Mouse (Mus musculus) liver, postnatal 0 days (tissue): ENCODE results near the gene Efhc1. TPM values are rescaled to one million over a fixed set of nuclear protein-coding genes. Genes with fewer than 3 reads are reported as not detected.
A peak's percentile ranks its signal among the peaks of the same experiment; 100 is the strongest.

Source experiments
- ATAC-seq: fragments of 200-750 bp; cut with Nextera tagmentation; 2 replicates; pipeline ENCODE4 v1.8.0; 2017; ENCODE audit warnings: mild to moderate bottlenecking, moderate library complexity
- DNase-seq: peaks from one replicate; pipeline ENCODE4 v3.0.0-alpha.2; 2016
- H3K27ac ChIP-seq: fragments of 300-500 bp; sonication (generic); 2 replicates; pipeline ENCODE4 v1.5.1; 2014; ENCODE audit warnings: antibody characterized with exemption, moderate library complexity, mild to moderate bottlenecking, low read depth
- H3K27me3 ChIP-seq: fragments of 300-500 bp; sonication (generic); 2 replicates; pipeline ENCODE4 v1.6.1; 2014; ENCODE audit warnings: low read length, control low read depth, mixed read lengths; ENCODE audit not compliant: insufficient read depth
- H3K36me3 ChIP-seq: fragments of 300-500 bp; sonication (generic); replicated peaks from 2 replicates; pipeline ENCODE4 v1.6.1; 2014; ENCODE audit warnings: mild to moderate bottlenecking, control low read depth, low read length, moderate library complexity, mixed read lengths; ENCODE audit not compliant: insufficient read depth
- H3K4me1 ChIP-seq: fragments of 300-500 bp; sonication (generic); 2 replicates; pipeline ENCODE4 v1.6.1; 2014; ENCODE audit warnings: antibody characterized with exemption, mild to moderate bottlenecking, control low read depth; ENCODE audit not compliant: insufficient read depth
- H3K4me2 ChIP-seq: fragments of 300-500 bp; sonication (generic); 2 replicates; pipeline ENCODE4 v1.6.1; 2014; ENCODE audit warnings: low read depth, mild to moderate bottlenecking, low read length, moderate library complexity, mixed read lengths
- H3K4me3 ChIP-seq: fragments of 300-500 bp; sonication (generic); 2 replicates; pipeline ENCODE4 v1.5.1; 2014; ENCODE audit warnings: low read depth, low read length
- H3K9ac ChIP-seq: fragments of 300-500 bp; sonication (generic); replicated peaks from 2 replicates; pipeline ENCODE4 v1.6.1; 2014; ENCODE audit warnings: mild to moderate bottlenecking, moderate library complexity
- H3K9me3 ChIP-seq: fragments of 300-500 bp; sonication (generic); 2 replicates; pipeline ENCODE4 v1.6.1; 2016; ENCODE audit warnings: mild to moderate bottlenecking, control low read depth, low read length, mixed read lengths
- CTCF ChIP-seq: sonication (generic); IDR thresholded peaks from 2 replicates; pipeline ENCODE4 v1.5.1; 2016; ENCODE audit warnings: antibody characterized with exemption, low read depth
- EP300 ChIP-seq: IDR thresholded peaks from 2 replicates; pipeline ENCODE4 v1.6.1; 2016; ENCODE audit warnings: antibody characterized with exemption, low read depth, mild to moderate bottlenecking
- WGBS: fragments of 180-500 bp; shearing (Covaris S2); extraction: QIAGEN DNeasy Blood & Tissue Kit; methylation state at CpG from one replicate; pipeline ENCODE4 v1.1.7; 2014; ENCODE audit not compliant: insufficient replicate concordance; 5-methylcytosine and 5-hydroxymethylcytosine counted together
- polyA plus RNA-seq: library from polyadenylated mRNA; unstranded; fragments of >200 nt; fragmentation: Nextera tagmentation; extraction: Ambion mirVana; gene quantifications from 2 replicates; pipeline ENCODE4 v1.2.1, GENCODE M21; 2015

Efhc1 gene
- polyA plus RNA-seq, 1 experiment from 2014 or later = 0.34 TPM

DNA sequence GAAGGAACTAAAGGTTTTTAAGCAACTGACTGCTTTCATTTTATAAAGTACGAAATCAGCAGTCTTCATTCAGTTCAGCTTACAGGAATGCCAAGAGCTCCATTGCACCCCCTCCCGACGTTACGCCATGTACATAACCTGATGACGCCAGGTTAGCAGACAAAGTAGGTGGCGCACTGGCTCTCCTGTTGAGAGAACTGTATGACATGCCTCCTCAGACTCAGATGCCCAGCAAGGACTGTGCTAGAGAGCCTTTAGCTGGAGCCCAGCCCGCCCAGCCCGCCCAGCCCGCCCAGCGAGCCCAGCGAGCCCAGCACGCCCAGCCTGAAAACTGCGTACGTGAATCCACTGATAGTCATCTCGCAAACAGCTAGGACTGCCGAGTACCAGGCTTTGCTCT is 11.3 kb upstream of the Efhc1 start:
- WGBS = 37% methylated on average over 16 of the region's 16 CpGs
- H3K4me1 ChIP-seq = no peaks in the 10 kb centered on the region
- H3K4me3 ChIP-seq = no peak overlapping the region
- no peaks in the 10 kb centered on the region for H3K36me3 ChIP-seq
- no peaks in the 10 kb centered on the region for H3K27me3 ChIP-seq
- H3K27ac ChIP-seq = no peak overlapping the region
- TF ChIP-seq EP300 (no peak), CTCF (peak; percentile 47)
- no peaks in the 10 kb centered on the region for H3K9me3 ChIP-seq
- H3K4me2 ChIP-seq = no peak overlapping the region
- peak; percentile 57 for DNase-seq
- peak; percentile 96 for ATAC-seq
- no peak overlapping the region for H3K9ac ChIP-seq

DNA sequence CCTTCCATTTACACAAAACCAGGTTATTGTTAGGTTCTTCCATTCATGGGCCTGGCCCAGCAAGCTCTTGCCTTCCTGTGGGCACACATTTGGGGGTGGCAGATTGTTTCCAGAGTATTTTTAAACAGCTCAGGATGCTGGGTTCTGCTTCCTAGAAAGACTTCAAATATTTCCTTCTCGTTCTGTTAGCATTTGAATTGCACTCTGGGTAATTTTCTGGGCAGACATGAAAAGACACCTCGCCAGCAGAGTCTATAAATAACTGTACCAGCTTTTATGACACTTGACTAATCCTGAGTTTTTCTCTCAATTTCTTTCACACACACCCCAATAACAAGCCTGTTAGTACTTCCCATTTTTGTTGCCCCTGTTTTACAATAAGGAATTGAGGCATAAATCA is 10.1 kb upstream of the Efhc1 start:
- H3K9me3 ChIP-seq = no peaks in the 10 kb centered on the region
- WGBS = 38% methylated on average over 2 of the region's 2 CpGs
- ATAC-seq = no peak
- no peak overlapping the region for H3K27ac ChIP-seq
- H3K27me3 ChIP-seq = no peaks in the 10 kb centered on the region
- H3K9ac ChIP-seq = no peak overlapping the region
- no peak for DNase-seq
- H3K4me2 ChIP-seq = no peak overlapping the region
- H3K4me1 ChIP-seq = no peaks in the 10 kb centered on the region
- no peak for TF ChIP-seq CTCF
- TF ChIP-seq EP300 = no peak
- no peaks in the 10 kb centered on the region for H3K36me3 ChIP-seq
- no peak overlapping the region for H3K4me3 ChIP-seq

- Histone ChIP-seq H3K27ac (no peak overlapping the region), H3K9ac (no peak overlapping the region), H3K4me2 (no peak overlapping the region), H3K4me3 (no peak overlapping the region), H3K27me3 (no peaks in the 10 kb centered on the region), H3K9me3 (no peaks in the 10 kb centered on the region), H3K4me1 (no peaks in the 10 kb centered on the region), H3K36me3 (no peaks in the 10 kb centered on the region)
- 81% methylated on average over 7 of the region's 7 CpGs for WGBS
- TF ChIP-seq EP300 (no peak), CTCF (no peak)
- DNase-seq (peak; percentile 1), ATAC-seq (no peak)
These were observed 9.6 kb upstream of the Efhc1 start for GRCm38 (mm10) chr1:20941857-20942256.

DNA sequence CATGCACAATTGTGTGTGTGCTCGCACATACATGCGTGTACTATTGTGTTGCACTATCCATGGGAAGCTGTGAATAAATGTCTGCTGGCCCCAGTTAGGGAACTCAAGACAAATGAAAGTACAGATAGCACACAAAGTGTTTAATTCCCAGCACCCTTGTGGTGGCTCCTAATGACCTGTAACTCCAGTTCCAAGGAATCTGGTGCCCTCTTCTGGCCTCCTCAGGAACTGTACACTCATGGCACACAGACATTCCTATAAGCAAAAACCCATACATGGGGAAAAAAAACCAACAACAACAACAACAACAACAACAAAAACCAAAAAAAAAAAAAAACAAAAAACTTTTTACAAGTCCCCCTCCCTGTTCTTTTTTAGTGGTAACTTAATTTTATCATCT is 8.4 kb upstream of the Efhc1 start:
- no peaks in the 10 kb centered on the region for H3K27me3 ChIP-seq
- H3K4me1 ChIP-seq = no peaks in the 10 kb centered on the region
- peak; percentile 30 for TF ChIP-seq CTCF
- TF ChIP-seq EP300 = no peak
- no peak overlapping the region for H3K4me3 ChIP-seq
- no peak overlapping the region for H3K4me2 ChIP-seq
- no peak overlapping the region for H3K9ac ChIP-seq
- H3K27ac ChIP-seq = no peak overlapping the region
- H3K9me3 ChIP-seq = no peaks in the 10 kb centered on the region
- no peaks in the 10 kb centered on the region for H3K36me3 ChIP-seq
- WGBS = 93% methylated on average over 2 of the region's 2 CpGs
- ATAC-seq (no peak), DNase-seq (peak; percentile 12)

DNA sequence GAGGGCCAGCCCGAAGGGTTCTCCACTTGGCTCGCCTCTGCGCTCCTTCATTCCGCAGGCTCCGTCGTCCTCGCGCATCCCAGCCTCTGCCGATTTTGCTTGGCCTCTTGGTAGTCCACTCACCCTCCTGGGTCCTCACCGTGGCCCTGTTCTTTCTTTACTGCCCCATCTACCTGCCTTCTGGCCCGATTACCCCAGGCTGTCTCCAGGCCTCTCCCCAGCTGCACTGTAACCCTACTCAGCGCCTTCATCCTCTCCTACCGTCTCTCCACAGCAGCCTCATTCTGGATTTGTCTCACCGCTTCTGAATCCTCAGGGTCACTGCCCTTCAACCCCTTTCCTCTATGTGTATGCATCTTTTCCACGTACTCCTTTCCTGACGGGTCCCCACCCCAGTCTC is 373 bp downstream of the Efhc1 start:
- peak; percentile 24 for ATAC-seq
- 10% methylated on average over 16 of the region's 16 CpGs for WGBS
- peak overlapping the region; percentile 76 for H3K4me2 ChIP-seq
- H3K9ac ChIP-seq = peak overlapping the region; percentile 59
- H3K27ac ChIP-seq = no peak overlapping the region
- H3K9me3 ChIP-seq = no peaks in the 10 kb centered on the region
- H3K4me3 ChIP-seq = peak overlapping the region; percentile 47
- H3K4me1 ChIP-seq = peaks cover 9% of the 10 kb centered on the region
- TF ChIP-seq EP300 (no peak), CTCF (no peak)
- DNase-seq = no peak
- no peaks in the 10 kb centered on the region for H3K36me3 ChIP-seq
- no peaks in the 10 kb centered on the region for H3K27me3 ChIP-seq

DNA sequence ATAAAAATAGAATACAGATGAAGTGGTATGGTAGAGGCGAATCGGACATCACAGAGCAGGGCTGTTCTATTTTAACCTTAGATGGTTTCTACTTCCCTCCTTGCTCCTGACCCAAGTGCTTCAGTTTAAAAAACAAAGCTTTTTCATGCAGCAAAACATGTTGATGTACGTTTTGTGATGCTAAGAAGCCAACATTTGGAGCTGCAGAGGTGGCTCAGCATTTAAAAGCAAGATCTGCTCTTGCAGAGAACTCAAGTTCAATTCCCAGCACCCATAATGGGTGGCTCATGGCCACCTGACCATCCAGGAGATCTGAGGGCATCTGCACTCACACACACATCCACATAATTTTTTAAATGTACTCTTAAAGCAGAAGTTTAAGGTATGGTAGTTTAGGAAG is 3.5 kb downstream of the Efhc1 start:
- DNase-seq (no peak), ATAC-seq (no peak)
- H3K4me3 ChIP-seq = no peak overlapping the region
- no peak overlapping the region for H3K4me2 ChIP-seq
- no peaks in the 10 kb centered on the region for H3K9me3 ChIP-seq
- no peaks in the 10 kb centered on the region for H3K27me3 ChIP-seq
- peaks cover 9% of the 10 kb centered on the region for H3K4me1 ChIP-seq
- no peaks in the 10 kb centered on the region for H3K36me3 ChIP-seq
- no peak overlapping the region for H3K9ac ChIP-seq
- TF ChIP-seq EP300 (no peak), CTCF (no peak)
- H3K27ac ChIP-seq = no peak overlapping the region
- WGBS = 68% methylated on average over 3 of the region's 3 CpGs

- no peak for ATAC-seq
- Histone ChIP-seq H3K9me3 (no peaks in the 10 kb centered on the region), H3K27me3 (no peaks in the 10 kb centered on the region), H3K4me2 (no peak overlapping the region), H3K27ac (no peak overlapping the region), H3K9ac (no peak overlapping the region), H3K4me3 (no peak overlapping the region), H3K36me3 (no peaks in the 10 kb centered on the region), H3K4me1 (no peaks in the 10 kb centered on the region)
- WGBS = 64% methylated on average over 2 of the region's 2 CpGs
- no peak for DNase-seq
- TF ChIP-seq CTCF = no peak
- TF ChIP-seq EP300 = no peak
These were observed 18.2 kb downstream of the Efhc1 start for GRCm38 (mm10) chr1:20969642-20970041.
